Mouse (Mus musculus): Measurements from ENCODE around the gene Gzmn. TPM values are rescaled to one million over a fixed set of nuclear protein-coding genes. Genes with fewer than 3 reads are reported as not detected.

The Gzmn gene
- total RNA-seq, 2 experiments from 2014 or later = not detected

Other genes starting within 250 kb of the Gzmn start
- gene Cma1, start 229.9 kb downstream of the Gzmn start, total RNA-seq (2015) = 0.51 and 1.0 TPM in 2 replicates
- gene Cma1, start 229.9 kb downstream of the Gzmn start, total RNA-seq (2017) = 1.8 TPM in 1 of 2 replicates, not detected in the other
- not detected in 2 replicates for gene Cma2, start 223.6 kb downstream of the Gzmn start, total RNA-seq (2015)
- not detected in 2 replicates for gene Cma2, start 223.6 kb downstream of the Gzmn start, total RNA-seq (2017)
- gene Mcpt1, start 156.6 kb downstream of the Gzmn start, total RNA-seq (2015) = not detected in 2 replicates
- gene Mcpt1, start 156.6 kb downstream of the Gzmn start, total RNA-seq (2017) = not detected in 2 replicates
- gene Mcpt9, start 144.1 kb downstream of the Gzmn start, total RNA-seq (2015) = not detected in 2 replicates
- not detected in 2 replicates for gene Mcpt9, start 144.1 kb downstream of the Gzmn start, total RNA-seq (2017)
- not detected in 2 replicates for gene Mcpt2, start 132.6 kb downstream of the Gzmn start, total RNA-seq (2015)
- gene Mcpt2, start 132.6 kb downstream of the Gzmn start, total RNA-seq (2017) = not detected in 2 replicates
- not detected in 2 replicates for gene Mcpt4, start 112.3 kb downstream of the Gzmn start, total RNA-seq (2015)
- gene Mcpt4, start 112.3 kb downstream of the Gzmn start, total RNA-seq (2017) = not detected in 2 replicates
- gene Mcpt8, start 89.3 kb downstream of the Gzmn start, total RNA-seq (2015) = 641 and 651 TPM in 2 replicates
- 298 and 314 TPM in 2 replicates for gene Mcpt8, start 89.3 kb downstream of the Gzmn start, total RNA-seq (2017)
- 302 and 309 TPM in 2 replicates for gene Ctsg, start 72.0 kb downstream of the Gzmn start, total RNA-seq (2015)
- 280 and 285 TPM in 2 replicates for gene Ctsg, start 72.0 kb downstream of the Gzmn start, total RNA-seq (2017)
- gene Gzme, start 54.0 kb downstream of the Gzmn start, total RNA-seq (2015) = not detected in 2 replicates
- gene Gzme, start 54.0 kb downstream of the Gzmn start, total RNA-seq (2017) = not detected in 2 replicates
- gene Gzmd, start 42.0 kb downstream of the Gzmn start, total RNA-seq (2015) = not detected in 2 replicates
- not detected in 2 replicates for gene Gzmd, start 42.0 kb downstream of the Gzmn start, total RNA-seq (2017)
- gene Gzmg, start 15.0 kb downstream of the Gzmn start, total RNA-seq (2015) = not detected in 2 replicates
- gene Gzmg, start 15.0 kb downstream of the Gzmn start, total RNA-seq (2017) = not detected in 2 replicates
- gene Gzmf, start 36.8 kb upstream of the Gzmn start, total RNA-seq (2015) = not detected in 2 replicates
- gene Gzmf, start 36.8 kb upstream of the Gzmn start, total RNA-seq (2017) = not detected in 2 replicates
- 0.16 TPM in 1 of 2 replicates, not detected in the other for gene Gzmc, start 60.1 kb upstream of the Gzmn start, total RNA-seq (2015)
- gene Gzmc, start 60.1 kb upstream of the Gzmn start, total RNA-seq (2017) = not detected in 2 replicates
- 1.8 and 2.1 TPM in 2 replicates for gene Gzmb, start 87.7 kb upstream of the Gzmn start, total RNA-seq (2015)
- 1.7 and 2.1 TPM in 2 replicates for gene Gzmb, start 87.7 kb upstream of the Gzmn start, total RNA-seq (2017)
- not detected in 2 replicates for gene Atp12a, start 190.5 kb upstream of the Gzmn start, total RNA-seq (2015)
- not detected in 2 replicates for gene Atp12a, start 190.5 kb upstream of the Gzmn start, total RNA-seq (2017)
- gene Rnf17, start 228.0 kb upstream of the Gzmn start, total RNA-seq (2015) = 0.65 and 1.1 TPM in 2 replicates
- 0.65 and 1.5 TPM in 2 replicates for gene Rnf17, start 228.0 kb upstream of the Gzmn start, total RNA-seq (2017)

All from megakaryocyte, adult 5-6 weeks (primary cell).